Mouse (Mus musculus): ENCODE measurements around the gene Zbtb24. TPM values are rescaled to one million over a fixed set of nuclear protein-coding genes. Genes with fewer than 3 reads are reported as not detected.
A peak's percentile ranks its signal among the peaks of the same experiment; 100 is the strongest.
"Not testable (repeated sequence)": the region's sequence is repeated elsewhere in the genome, so short reads cannot be mapped to it uniquely, and the experiment has no call there.

Zbtb24 gene
- polyA plus RNA-seq, 1 experiment from 2014 or later: 13.9 TPM

GRCm38 (mm10) chr10:41489294-41489693, 39.1 kb downstream of the Zbtb24 start:
- peaks cover 44% of the 10 kb centered on the region for H3K36me3 ChIP-seq
- DNase-seq (ENCODE audit: low spot score): no peak
- peak overlapping the region; percentile 92 for H3K27ac ChIP-seq
- 30% methylated on average over 8 of the region's 8 CpGs for WGBS
- peaks cover 27% of the 10 kb centered on the region for H3K4me1 ChIP-seq
- H3K9me3 ChIP-seq: no peaks in the 10 kb centered on the region
- peak overlapping the region; percentile 77 for H3K4me3 ChIP-seq
- H3K27me3 ChIP-seq (ENCODE audit: insufficient read depth, poor library complexity, severe bottlenecking): no peaks in the 10 kb centered on the region

- Histone ChIP-seq H3K4me1 (peaks cover 27% of the 10 kb centered on the region), H3K36me3 (peaks cover 38% of the 10 kb centered on the region), H3K4me3 (peak within 1 kb of the TSS; percentile 77), H3K9me3 (no peaks in the 10 kb centered on the region), H3K27me3 (ENCODE audit: insufficient read depth, poor library complexity, severe bottlenecking) (no peaks in the 10 kb centered on the region), H3K27ac (peak within 1 kb of the TSS; percentile 92)
- under 1% methylated on average over 50 of the region's 50 CpGs for WGBS
- peak; percentile 99 for DNase-seq (ENCODE audit: low spot score)
These were observed 39.7 kb downstream of the Zbtb24 start, which contains the start of the genes Smpd2 and Ppil6 for GRCm38 (mm10) chr10:41489708-41490517. TSS of gene Smpd2 (minus strand) at chr10:41490369. TSS of gene Ppil6 (plus strand) at chr10:41490439.

GRCm38 (mm10) chr10:41490518-41490873, 40.3 kb downstream of the Zbtb24 start:
- Histone ChIP-seq H3K4me3 (peak overlapping the region; percentile 77), H3K9me3 (no peaks in the 10 kb centered on the region), H3K27me3 (ENCODE audit: insufficient read depth, poor library complexity, severe bottlenecking) (no peaks in the 10 kb centered on the region), H3K36me3 (peaks cover 32% of the 10 kb centered on the region), H3K27ac (peak overlapping the region; percentile 92), H3K4me1 (peaks cover 27% of the 10 kb centered on the region)
- no peak for DNase-seq (ENCODE audit: low spot score)
- under 1% methylated on average over 29 of the region's 29 CpGs for WGBS

- WGBS: 55% methylated on average over 4 of the region's 4 CpGs
These were observed 40.9 kb downstream of the Zbtb24 start for GRCm38 (mm10) chr10:41491111-41491510.

GRCm38 (mm10) chr10:41500941-41501340, 50.8 kb downstream of the Zbtb24 start:
- Histone ChIP-seq H3K4me1 (peaks cover 7% of the 10 kb centered on the region; the same call in 1 of the 2 replicates), H3K4me3 (no peak overlapping the region), H3K27me3 (ENCODE audit: insufficient read depth, poor library complexity, severe bottlenecking) (no peaks in the 10 kb centered on the region), H3K36me3 (no peaks in the 10 kb centered on the region), H3K9me3 (no peaks in the 10 kb centered on the region), H3K27ac (no peak overlapping the region)
- no peak for DNase-seq (ENCODE audit: low spot score)
- WGBS: 61% methylated on average over 4 of the region's 4 CpGs

More at GRCm38 (mm10) chr10:41491111-41491510, 40.9 kb downstream of the Zbtb24 start:
- H3K27ac ChIP-seq: no peak overlapping the region
- H3K36me3 ChIP-seq: peaks cover 26% of the 10 kb centered on the region
- peak overlapping the region; percentile 77; the same call in 1 of the 2 replicates for H3K4me3 ChIP-seq
- peaks cover 27% of the 10 kb centered on the region for H3K4me1 ChIP-seq
- no peaks in the 10 kb centered on the region for H3K27me3 ChIP-seq (ENCODE audit: insufficient read depth, poor library complexity, severe bottlenecking)
- no peak for DNase-seq (ENCODE audit: low spot score)
- no peaks in the 10 kb centered on the region for H3K9me3 ChIP-seq

GRCm38 (mm10) chr10:41504996-41505395, 54.8 kb downstream of the Zbtb24 start:
- no peaks in the 10 kb centered on the region for H3K9me3 ChIP-seq
- H3K27me3 ChIP-seq (ENCODE audit: insufficient read depth, poor library complexity, severe bottlenecking): no peaks in the 10 kb centered on the region
- H3K4me3 ChIP-seq: no peak overlapping the region
- no peak overlapping the region for H3K27ac ChIP-seq
- H3K36me3 ChIP-seq: no peaks in the 10 kb centered on the region
- WGBS: 88% methylated on average over 1 of the region's 1 CpGs
- peaks cover 7% of the 10 kb centered on the region; the same call in 1 of the 2 replicates for H3K4me1 ChIP-seq
- DNase-seq (ENCODE audit: low spot score): no peak

- not testable (repeated sequence) for H3K36me3 ChIP-seq; H3K4me3 ChIP-seq; H3K9me3 ChIP-seq; H3K27me3 ChIP-seq (ENCODE audit: insufficient read depth, poor library complexity, severe bottlenecking); H3K4me1 ChIP-seq; H3K27ac ChIP-seq
- peak; percentile 86 for DNase-seq (ENCODE audit: low spot score)
- WGBS: 6% methylated on average over 3 of the region's 3 CpGs
These were observed 55.3 kb downstream of the Zbtb24 start for GRCm38 (mm10) chr10:41505446-41505845.

GRCm38 (mm10) chr10:41509160-41509559, 59.0 kb downstream of the Zbtb24 start:
- WGBS: 27% methylated on average over 2 of the region's 2 CpGs
- Histone ChIP-seq H3K36me3 (no peaks in the 10 kb centered on the region), H3K27me3 (ENCODE audit: insufficient read depth, poor library complexity, severe bottlenecking) (no peaks in the 10 kb centered on the region), H3K27ac (no peak overlapping the region), H3K4me3 (no peak overlapping the region), H3K9me3 (no peaks in the 10 kb centered on the region), H3K4me1 (no peaks in the 10 kb centered on the region)
- DNase-seq (ENCODE audit: low spot score): no peak

- H3K4me1 ChIP-seq: no peaks in the 10 kb centered on the region
- H3K9me3 ChIP-seq: no peaks in the 10 kb centered on the region
- WGBS: 71% methylated on average over 4 of the region's 4 CpGs
- no peak overlapping the region for H3K27ac ChIP-seq
- DNase-seq (ENCODE audit: low spot score): no peak
- H3K27me3 ChIP-seq (ENCODE audit: insufficient read depth, poor library complexity, severe bottlenecking): no peaks in the 10 kb centered on the region
- H3K36me3 ChIP-seq: no peaks in the 10 kb centered on the region
- H3K4me3 ChIP-seq: no peak overlapping the region
These were observed 64.1 kb downstream of the Zbtb24 start for GRCm38 (mm10) chr10:41514301-41514700.

- Histone ChIP-seq H3K9me3 (no peaks in the 10 kb centered on the region), H3K27ac (no peak overlapping the region), H3K36me3 (no peaks in the 10 kb centered on the region), H3K4me1 (no peaks in the 10 kb centered on the region), H3K4me3 (no peak overlapping the region), H3K27me3 (ENCODE audit: insufficient read depth, poor library complexity, severe bottlenecking) (no peaks in the 10 kb centered on the region)
- no peak for DNase-seq (ENCODE audit: low spot score)
These were observed 64.7 kb downstream of the Zbtb24 start for GRCm38 (mm10) chr10:41514921-41515320.

Other genes starting within 250 kb of the Zbtb24 start
- gene Fig4, start 147.1 kb upstream of the Zbtb24 start, polyA plus RNA-seq (2016; fragmentation: Nextera tagmentation; extraction: Ambion mirVana): 28.7 and 43.6 TPM in 2 replicates
- gene Ak9, start 146.4 kb upstream of the Zbtb24 start, polyA plus RNA-seq (2016; fragmentation: Nextera tagmentation; extraction: Ambion mirVana): 0.03 and 0.06 TPM in 2 replicates
- gene Mical1, start 25.9 kb downstream of the Zbtb24 start, polyA plus RNA-seq (2016; fragmentation: Nextera tagmentation; extraction: Ambion mirVana): 46.5 and 48.8 TPM in 2 replicates
- 51.8 and 52.7 TPM in 2 replicates for gene Smpd2, start 40.0 kb downstream of the Zbtb24 start, polyA plus RNA-seq (2016; fragmentation: Nextera tagmentation; extraction: Ambion mirVana)
- 0.95 and 1.3 TPM in 2 replicates for gene Ppil6, start 40.1 kb downstream of the Zbtb24 start, polyA plus RNA-seq (2016; fragmentation: Nextera tagmentation; extraction: Ambion mirVana)
- 156 and 169 TPM in 2 replicates for gene Cd164, start 69.0 kb downstream of the Zbtb24 start, polyA plus RNA-seq (2016; fragmentation: Nextera tagmentation; extraction: Ambion mirVana)